Comparison of ENCODE assay signal across 9 mouse cellular contexts in genomic region chr15:85206703-85207075, GRCm38 (mm10). TPM values are rescaled to one million over a fixed set of nuclear protein-coding genes. Genes with fewer than 3 reads are reported as not detected.
DNase-seq lines count a peak whose midpoint lies in the region; ATAC-seq and TF ChIP-seq lines count a peak whose summit lies in the region.
"Had no signal": no experiment of that assay in that cellular context is flagged by ENCODE, and none has a peak within 500 bp of the region (broad histone marks: within the 10 kb centered on the region; RNA-seq: fewer than 3 reads in every experiment).

No protein-coding gene starts in this region.

- H3K9ac ChIP-seq in kidney, embryonic 14.5 days (ENCODE audit: low read depth, low read length): peak overlapping the region; percentile 90; the same call in 1 of the 2 replicates
- peak overlapping the region; percentile 89 for H3K9ac ChIP-seq in embryonic facial prominence, embryonic 14.5 days (ENCODE audit: low read depth, low read length)
- no peak overlapping the region for H3K9ac ChIP-seq in hindbrain, postnatal 0 days (replicated peaks; ENCODE audit: low read length)

- DNase-seq in kidney, postnatal 4 days: no peak
- no peak for DNase-seq in embryonic facial prominence, embryonic 14.5 days (ENCODE audit: low spot score)
- no peak for DNase-seq in hindbrain, postnatal 0 days (ENCODE audit: low spot score)
- no peak for DNase-seq in adrenal gland, postnatal 4 days (ENCODE audit: low spot score in 2 of 2)
- no peak for DNase-seq in adrenal gland, postnatal 25 days
- no peak for DNase-seq in thymus, postnatal 4 days

- no peak for ATAC-seq in kidney, embryonic 14.5 days (ENCODE audit: low FRiP score, low TSS enrichment)
- no peak for ATAC-seq in embryonic facial prominence, embryonic 14.5 days (ENCODE audit: low read depth)
- ATAC-seq in hindbrain, postnatal 0 days: no peak

- peaks cover 33% of the 10 kb centered on the region; the same call in 1 of the 2 replicates for H3K4me1 ChIP-seq in kidney, embryonic 14.5 days (ENCODE audit: control insufficient read depth, insufficient read depth, low read length)
- peaks cover 20% of the 10 kb centered on the region; the same call in 1 of the 2 replicates for H3K4me1 ChIP-seq in embryonic facial prominence, embryonic 14.5 days (ENCODE audit: control insufficient read depth, insufficient read depth, low read length)
- H3K4me1 ChIP-seq in hindbrain, postnatal 0 days (ENCODE audit: insufficient read depth, low read length): 0 out of 2 replicates have a peak, but pooled peaks cover 5% of the 10 kb centered on the region

- H3ac ChIP-seq in myocyte (ENCODE audit: control insufficient read depth, insufficient read length): peak overlapping the region; percentile 19

- H3K4me2 ChIP-seq in kidney, embryonic 14.5 days (replicated peaks; ENCODE audit: low read depth, low read length): peak overlapping the region; percentile 86
- H3K4me2 ChIP-seq in embryonic facial prominence, embryonic 14.5 days (ENCODE audit: low read depth, low read length): peak overlapping the region; percentile 88
- H3K4me2 ChIP-seq in hindbrain, postnatal 0 days (ENCODE audit: low read depth, low read length): peak overlapping the region; percentile 72
- H3K4me2 ChIP-seq in myocyte (ENCODE audit: low read depth): peak overlapping the region; percentile 85

- peaks cover 6% of the 10 kb centered on the region for H3K9me3 ChIP-seq in kidney, embryonic 14.5 days (ENCODE audit: control insufficient read depth, low read length)
- no peaks in the 10 kb centered on the region for H3K9me3 ChIP-seq in embryonic facial prominence, embryonic 14.5 days (ENCODE audit: control insufficient read depth, low read length)
- H3K9me3 ChIP-seq in hindbrain, postnatal 0 days (ENCODE audit: low read length): no peaks in the 10 kb centered on the region

- WGBS in kidney, embryonic 14.5 days: 12% methylated on average over 3 of the region's 3 CpGs
- 10% methylated on average over 3 of the region's 3 CpGs for WGBS in embryonic facial prominence, embryonic 14.5 days
- WGBS in hindbrain, postnatal 0 days: 28% methylated on average over 3 of the region's 3 CpGs

- H3K27ac ChIP-seq in kidney, embryonic 14.5 days (ENCODE audit: low read depth, low read length): peak overlapping the region; percentile 71
- peak overlapping the region; percentile 80 for H3K27ac ChIP-seq in embryonic facial prominence, embryonic 14.5 days (replicated peaks; ENCODE audit: low read depth, low read length)
- H3K27ac ChIP-seq in hindbrain, postnatal 0 days: peak overlapping the region; percentile 75; the same call in 1 of the 2 replicates

- no peaks in the 10 kb centered on the region for H3K27me3 ChIP-seq in kidney, embryonic 14.5 days (ENCODE audit: control insufficient read depth, insufficient read depth, low read length)
- H3K27me3 ChIP-seq in embryonic facial prominence, embryonic 14.5 days (replicated peaks; ENCODE audit: control insufficient read depth, insufficient read depth, low read length): no peaks in the 10 kb centered on the region
- H3K27me3 ChIP-seq in hindbrain, postnatal 0 days (ENCODE audit: insufficient read depth, low read length): no peaks in the 10 kb centered on the region
- no peaks in the 10 kb centered on the region for H3K27me3 ChIP-seq in myocyte (ENCODE audit: control insufficient read depth, insufficient read depth, insufficient read length)

- no peak for TF ChIP-seq POLR2A in myocyte (IDR thresholded peaks at IDR 0.05; ENCODE audit: insufficient read length, low read depth)

- no peak for TF ChIP-seq CTCF in hindbrain, postnatal 0 days (IDR thresholded peaks at IDR 0.05; ENCODE audit: low read depth)

- H3K36me3 ChIP-seq in kidney, embryonic 14.5 days (ENCODE audit: control insufficient read depth, insufficient read depth, low read length): peaks cover 10% of the 10 kb centered on the region; the same call in 1 of the 2 replicates
- peaks cover 23% of the 10 kb centered on the region; the same call in 1 of the 2 replicates for H3K36me3 ChIP-seq in embryonic facial prominence, embryonic 14.5 days (ENCODE audit: control insufficient read depth, insufficient read depth, low read length)
- no peaks in the 10 kb centered on the region for H3K36me3 ChIP-seq in hindbrain, postnatal 0 days (ENCODE audit: insufficient read depth, low read length)
- no peaks in the 10 kb centered on the region for H3K36me3 ChIP-seq in myocyte (ENCODE audit: control insufficient read depth, insufficient read depth)

- H3K4me3 ChIP-seq in kidney, embryonic 14.5 days (ENCODE audit: low read length): peak overlapping the region; percentile 72
- peak overlapping the region; percentile 71 for H3K4me3 ChIP-seq in embryonic facial prominence, embryonic 14.5 days (ENCODE audit: low read depth, low read length)
- peak overlapping the region; percentile 39 for H3K4me3 ChIP-seq in hindbrain, postnatal 0 days (ENCODE audit: low read length)
- H3K4me3 ChIP-seq in myocyte: peak overlapping the region; percentile 11

- H3K79me2 ChIP-seq in myocyte (ENCODE audit: control insufficient read depth, insufficient read depth): no peaks in the 10 kb centered on the region

TF ChIP-seq in myocyte, 11 proteins besides CTCF, POLR2A, EP300 and RAD21:
- TF ChIP-seq USF1 (IDR thresholded peaks at IDR 0.05; ENCODE audit: low read depth) (no peak), MYOG (IDR thresholded peaks at IDR 0.05; ENCODE audit: control insufficient read depth in 1 of 3, insufficient read depth in 1 of 3, insufficient read length in 2 of 3, low read depth in 2 of 3) (no peak), MAX (IDR thresholded peaks at IDR 0.05; ENCODE audit: low read depth) (no peak), E2F4 (IDR thresholded peaks at IDR 0.05; ENCODE audit: insufficient read depth) (no peak), CEBPB (IDR thresholded peaks at IDR 0.05; ENCODE audit: insufficient read depth, poor library complexity, severe bottlenecking) (no peak), REST (IDR thresholded peaks at IDR 0.05; ENCODE audit: insufficient read depth, insufficient read length) (no peak), SRF (IDR thresholded peaks at IDR 0.05; ENCODE audit: control insufficient read depth, insufficient read length, low read depth) (no peak), TCF12 (IDR thresholded peaks at IDR 0.05; ENCODE audit: insufficient read depth, poor library complexity, severe bottlenecking) (no peak), POLR2AphosphoS2 (IDR thresholded peaks at IDR 0.05; ENCODE audit: insufficient read length, low read depth) (no peak), MYOD1 (IDR thresholded peaks at IDR 0.05; ENCODE audit: control insufficient read depth in 1 of 3, insufficient read length in 2 of 3, low read depth in 2 of 3) (no peak)

RNA-seq across cellular contexts. Expression of gene Fbln1, which starts 0.9 kb away (rescaled TPM):
- 174 and 188 TPM in 2 replicates for polyA plus RNA-seq in kidney, embryonic 14.5 days (2014; fragmentation: Nextera tagmentation; extraction: Ambion mirVana)
- 235 and 267 TPM in 2 replicates for polyA plus RNA-seq in embryonic facial prominence, embryonic 14.5 days (2014; fragmentation: Nextera tagmentation; extraction: Ambion mirVana)
- 68.4 and 73.9 TPM in 2 replicates for total RNA-seq in hindbrain, postnatal 0 days (2014; rRNA removed)
- polyA plus RNA-seq in hindbrain, postnatal 0 days (2015; fragmentation: Nextera tagmentation; extraction: Ambion mirVana): 48.3 and 52.1 TPM in 2 replicates
- 13.4 TPM for polyA plus RNA-seq in myocyte (2012; fragmentation: generic; extraction: Trizol)
- total RNA-seq in adrenal gland, postnatal 4 days (2021): 10 to 100 TPM; 64.1 to 77.4 TPM
- total RNA-seq in adrenal gland, postnatal 25 days (2021): 33.0 and 37.1 TPM in 2 replicates
- total RNA-seq: MEL had no signal

Comparison
In these comparisons a context has a peak if more than half of its experiments do, and no peak if none do; other contexts are left out.
1. H3K4me3 ChIP-seq: peak in every context shown above with its lines; median percentile 72 in kidney, embryonic 14.5 days; 71 in embryonic facial prominence, embryonic 14.5 days; 39 in hindbrain, postnatal 0 days; 11 in myocyte.